Mouse (Mus musculus) megakaryocyte, adult 5-6 weeks (primary cell): ENCODE data around the gene Gm3045. TPM values are rescaled to one million over a fixed set of nuclear protein-coding genes. Genes with fewer than 3 reads are reported as not detected.

Experiments used
- ATAC-seq: 2 replicates; pipeline ENCODE4 v1.8.0; 2016; ENCODE audit warnings: mild to moderate bottlenecking, inconsistent platforms; ENCODE audit not compliant: poor library complexity, severe bottlenecking
- total RNA-seq, 2 experiments: library from RNA; stranded (forward) in 1 of 2; stranded (reverse) in 1 of 2; fragments of 153-499, 151-499 nt in 1 of 2; fragments of 221-1000, 200-1000 nt in 1 of 2; gene quantifications; 2 replicates each; pipeline versions ENCODE4 v1.2.3 to v1.2.4; 2015 to 2017

The Gm3045 gene
- total RNA-seq, 2 experiments from 2014 or later, result not detected

- ATAC-seq, result no peak
These were observed 55.8 kb downstream of the Gm3045 start, which contains the start of gene Il9 for GRCm38 (mm10) chr13:56482146-56482545. TSS of gene Il9 (minus strand) at chr13:56482246.

Other genes with a start within 250 kb of the Gm3045 start
- gene Tifab, start 247.7 kb upstream of the Gm3045 start, total RNA-seq (2015), result 161 and 168 TPM in 2 replicates
- 230 and 238 TPM in 2 replicates for gene Tifab, start 247.7 kb upstream of the Gm3045 start, total RNA-seq (2017)
- not detected in 2 replicates for gene Neurog1, start 174.4 kb upstream of the Gm3045 start, total RNA-seq (2015)
- not detected in 2 replicates for gene Neurog1, start 174.4 kb upstream of the Gm3045 start, total RNA-seq (2017)
- gene Cxcl14, start 130.0 kb upstream of the Gm3045 start, total RNA-seq (2015), result 0.14 and 0.78 TPM in 2 replicates
- gene Cxcl14, start 130.0 kb upstream of the Gm3045 start, total RNA-seq (2017), result 0.11 and 0.28 TPM in 2 replicates
- not detected in 2 replicates for gene Slc25a48, start 11.8 kb downstream of the Gm3045 start, total RNA-seq (2015)
- not detected in 2 replicates for gene Slc25a48, start 11.8 kb downstream of the Gm3045 start, total RNA-seq (2017)
- not detected in 2 replicates for gene Il9, start 55.7 kb downstream of the Gm3045 start, total RNA-seq (2015)
- gene Il9, start 55.7 kb downstream of the Gm3045 start, total RNA-seq (2017), result not detected in 2 replicates
- gene Fbxl21, start 95.9 kb downstream of the Gm3045 start, total RNA-seq (2015), result not detected in 2 replicates
- gene Fbxl21, start 95.9 kb downstream of the Gm3045 start, total RNA-seq (2017), result not detected in 2 replicates
- not detected in 2 replicates for gene Lect2, start 121.9 kb downstream of the Gm3045 start, total RNA-seq (2015)
- gene Lect2, start 121.9 kb downstream of the Gm3045 start, total RNA-seq (2017), result not detected in 2 replicates
- gene Tgfbi, start 182.9 kb downstream of the Gm3045 start, total RNA-seq (2015), result 321 and 326 TPM in 2 replicates
- gene Tgfbi, start 182.9 kb downstream of the Gm3045 start, total RNA-seq (2017), result 505 and 532 TPM in 2 replicates